Mouse (Mus musculus): Measurements from ENCODE around the gene Lrp5. TPM values are rescaled to one million over a fixed set of nuclear protein-coding genes. Genes with fewer than 3 reads are reported as not detected.
A peak's percentile ranks its signal among the peaks of the same experiment; 100 is the strongest.
"Not testable (repeated sequence)": the region's sequence is repeated elsewhere in the genome, so short reads cannot be mapped to it uniquely, and the experiment has no call there.

The Lrp5 gene
- polyA plus RNA-seq, 1 experiment from 2014 or later, result 5.4 TPM

DNA sequence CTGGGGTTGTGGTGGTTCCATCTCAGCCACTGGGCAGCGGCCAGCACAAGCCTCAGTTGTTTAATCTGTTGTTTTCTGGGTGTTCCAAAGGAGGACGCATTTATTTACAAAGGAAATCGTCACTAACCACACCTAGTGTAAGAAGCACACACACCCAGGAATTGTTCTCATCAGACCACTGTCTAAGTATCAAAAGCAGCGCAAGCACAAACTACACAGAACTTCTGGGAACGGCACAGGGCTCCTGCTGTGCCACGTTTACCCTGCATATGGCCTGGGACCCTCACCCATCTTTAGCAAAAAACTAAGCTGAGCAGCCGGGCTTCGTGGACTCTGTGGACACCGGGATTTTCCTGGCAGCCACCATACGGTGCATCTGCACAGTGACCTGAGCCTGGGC lies 17.8 kb downstream of the Lrp5 start:
- H3K27me3 ChIP-seq (replicated peaks), result no peaks in the 10 kb centered on the region
- 79% methylated on average over 10 of the region's 10 CpGs for WGBS
- peak overlapping the region; percentile 42; the same call in 1 of the 2 replicates for H3K27ac ChIP-seq
- H3K4me1 ChIP-seq (replicated peaks), result peaks cover 43% of the 10 kb centered on the region
- ATAC-seq, result no peak; the same call in 1 of the 2 replicates
- H3K4me3 ChIP-seq (replicated peaks), result no peak overlapping the region
- H3K9me3 ChIP-seq, result no peaks in the 10 kb centered on the region
- peaks cover 3% of the 10 kb centered on the region; the same call in 1 of the 2 replicates for H3K36me3 ChIP-seq
- H3K4me2 ChIP-seq (replicated peaks), result no peak overlapping the region
- H3K9ac ChIP-seq, result no peak overlapping the region

DNA sequence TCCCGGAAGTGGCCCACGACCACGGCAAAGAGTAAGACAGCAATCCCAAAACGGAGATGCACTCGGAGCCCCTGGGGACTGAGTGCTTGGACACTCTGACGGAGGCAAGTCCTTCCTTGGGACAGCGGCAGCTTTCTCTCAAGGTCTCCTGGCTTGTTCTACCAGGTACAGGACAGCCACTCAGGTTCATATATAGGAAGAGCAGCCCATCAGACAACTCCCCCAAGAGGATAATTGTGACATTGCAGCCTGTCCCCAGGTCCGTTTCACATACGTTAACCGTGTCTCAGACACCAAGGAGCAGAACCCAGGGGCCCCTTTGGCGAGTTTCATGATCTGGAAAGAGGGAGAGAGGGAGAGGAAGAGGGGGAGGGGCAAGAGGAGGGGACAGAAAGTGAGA lies 18.4 kb downstream of the Lrp5 start:
- no peak overlapping the region for H3K4me2 ChIP-seq (replicated peaks)
- H3K4me3 ChIP-seq (replicated peaks), result no peak overlapping the region
- H3K27ac ChIP-seq, result no peak overlapping the region
- no peak for ATAC-seq
- H3K4me1 ChIP-seq (replicated peaks), result peaks cover 43% of the 10 kb centered on the region
- H3K9ac ChIP-seq, result no peak overlapping the region
- no peaks in the 10 kb centered on the region for H3K27me3 ChIP-seq (replicated peaks)
- no peaks in the 10 kb centered on the region; the same call in 1 of the 2 replicates for H3K36me3 ChIP-seq
- no peaks in the 10 kb centered on the region for H3K9me3 ChIP-seq
- 69% methylated on average over 11 of the region's 11 CpGs for WGBS

- H3K27ac ChIP-seq, result no peak overlapping the region
Measured at GRCm38 (mm10) chr19:3667155-3667895, 19.0 kb downstream of the Lrp5 start.

GRCm38 (mm10) chr19:3666632-3667031 lies 19.7 kb downstream of the Lrp5 start:
- no peak for ATAC-seq
- Histone ChIP-seq H3K27ac (peak overlapping the region; percentile 20; the same call in 1 of the 2 replicates), H3K4me3 (replicated peaks) (no peak overlapping the region), H3K27me3 (replicated peaks) (no peaks in the 10 kb centered on the region), H3K9ac (no peak overlapping the region), H3K4me1 (replicated peaks) (peaks cover 43% of the 10 kb centered on the region), H3K36me3 (no peaks in the 10 kb centered on the region), H3K4me2 (replicated peaks) (no peak overlapping the region), H3K9me3 (no peaks in the 10 kb centered on the region)
- 81% methylated on average over 2 of the region's 2 CpGs for WGBS

More at GRCm38 (mm10) chr19:3667155-3667895, 19.0 kb downstream of the Lrp5 start:
- 71% methylated on average over 6 of the region's 6 CpGs for WGBS
- peaks cover 43% of the 10 kb centered on the region for H3K4me1 ChIP-seq (replicated peaks)
- H3K27me3 ChIP-seq (replicated peaks), result no peaks in the 10 kb centered on the region
- H3K4me3 ChIP-seq (replicated peaks), result no peak overlapping the region
- no peak overlapping the region for H3K9ac ChIP-seq
- H3K36me3 ChIP-seq, result no peaks in the 10 kb centered on the region
- H3K4me2 ChIP-seq (replicated peaks), result no peak overlapping the region
- ATAC-seq, result no peak
- no peaks in the 10 kb centered on the region for H3K9me3 ChIP-seq

DNA sequence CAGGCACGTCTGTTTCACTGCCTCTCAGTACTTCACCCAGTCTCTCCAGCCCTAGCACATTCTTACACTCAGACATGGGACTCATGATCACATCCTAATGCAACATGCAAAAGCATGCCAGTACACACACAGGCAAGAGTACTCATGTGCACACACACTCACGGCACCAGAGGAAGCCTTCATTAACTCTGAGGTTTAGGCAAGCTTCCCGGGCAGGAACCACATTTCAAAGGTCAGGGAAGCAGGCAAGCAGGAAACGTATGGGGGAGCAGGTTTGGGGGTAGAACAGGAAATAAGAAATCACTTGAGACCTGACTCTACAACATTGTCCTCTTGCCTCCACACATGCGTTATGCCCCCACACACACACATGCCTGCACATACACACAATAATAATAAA lies 20.9 kb downstream of the Lrp5 start:
- Histone ChIP-seq H3K9ac (no peak overlapping the region), H3K4me1 (replicated peaks) (peaks cover 43% of the 10 kb centered on the region), H3K4me2 (replicated peaks) (no peak overlapping the region), H3K4me3 (replicated peaks) (no peak overlapping the region), H3K36me3 (no peaks in the 10 kb centered on the region), H3K27me3 (replicated peaks) (no peaks in the 10 kb centered on the region), H3K9me3 (no peaks in the 10 kb centered on the region), H3K27ac (peak overlapping the region; percentile 20; the same call in 1 of the 2 replicates)
- WGBS, result 31% methylated on average over 5 of the region's 5 CpGs
- no peak for ATAC-seq

GRCm38 (mm10) chr19:3657947-3658346 lies 28.4 kb downstream of the Lrp5 start:
- Histone ChIP-seq H3K4me3 (replicated peaks) (no peak overlapping the region), H3K9me3 (no peaks in the 10 kb centered on the region), H3K36me3 (peaks cover 20% of the 10 kb centered on the region), H3K9ac (no peak overlapping the region), H3K27me3 (replicated peaks) (no peaks in the 10 kb centered on the region), H3K4me2 (replicated peaks) (no peak overlapping the region), H3K4me1 (replicated peaks) (no peaks in the 10 kb centered on the region), H3K27ac (no peak overlapping the region)
- no peak for ATAC-seq
- WGBS, result 97% methylated on average over 4 of the region's 4 CpGs

- H3K9ac ChIP-seq; H3K27me3 ChIP-seq (replicated peaks); ATAC-seq; H3K27ac ChIP-seq; H3K4me1 ChIP-seq (replicated peaks); H3K9me3 ChIP-seq; H3K4me2 ChIP-seq (replicated peaks); H3K4me3 ChIP-seq (replicated peaks): not testable (repeated sequence)
- peaks cover 24% of the 10 kb centered on the region for H3K36me3 ChIP-seq
- over 99% methylated on average over 4 of the region's 4 CpGs for WGBS
Measured at GRCm38 (mm10) chr19:3657065-3657464, 29.3 kb downstream of the Lrp5 start.

GRCm38 (mm10) chr19:3656144-3656543 lies 30.2 kb downstream of the Lrp5 start:
- Histone ChIP-seq H3K9me3 (no peaks in the 10 kb centered on the region), H3K36me3 (peaks cover 33% of the 10 kb centered on the region), H3K4me1 (replicated peaks) (no peaks in the 10 kb centered on the region), H3K9ac (no peak overlapping the region), H3K27ac (no peak overlapping the region), H3K27me3 (replicated peaks) (no peaks in the 10 kb centered on the region), H3K4me2 (replicated peaks) (no peak overlapping the region), H3K4me3 (replicated peaks) (no peak overlapping the region)
- 54% methylated on average over 1 of the region's 1 CpGs for WGBS
- no peak for ATAC-seq

DNA sequence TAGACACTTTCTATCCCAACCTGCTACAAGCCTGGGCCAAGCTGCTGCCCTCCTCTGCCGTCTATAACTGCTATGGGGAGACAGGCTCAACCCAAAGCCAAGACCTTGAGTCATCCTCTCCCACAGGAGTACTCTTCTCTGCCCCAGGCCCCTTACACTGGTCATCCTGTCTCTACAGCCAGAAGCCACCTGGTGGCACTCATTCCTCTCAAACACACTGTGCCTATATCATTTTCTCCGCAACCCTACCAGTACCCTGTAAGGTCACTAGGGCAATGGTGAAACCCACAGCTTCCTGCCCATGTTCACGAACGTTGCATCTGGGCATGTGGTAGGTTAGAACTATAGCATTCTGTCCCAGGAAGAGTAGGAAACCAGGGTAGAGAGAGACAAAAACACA lies 31.4 kb downstream of the Lrp5 start:
- WGBS, result 80% methylated on average over 4 of the region's 4 CpGs
- H3K4me3 ChIP-seq (replicated peaks), result no peak overlapping the region
- H3K4me1 ChIP-seq (replicated peaks), result no peaks in the 10 kb centered on the region
- no peak overlapping the region for H3K27ac ChIP-seq
- no peak for ATAC-seq
- peaks cover 40% of the 10 kb centered on the region for H3K36me3 ChIP-seq
- H3K9ac ChIP-seq, result no peak overlapping the region
- H3K9me3 ChIP-seq, result no peaks in the 10 kb centered on the region
- H3K27me3 ChIP-seq (replicated peaks), result no peaks in the 10 kb centered on the region
- no peak overlapping the region for H3K4me2 ChIP-seq (replicated peaks)

DNA sequence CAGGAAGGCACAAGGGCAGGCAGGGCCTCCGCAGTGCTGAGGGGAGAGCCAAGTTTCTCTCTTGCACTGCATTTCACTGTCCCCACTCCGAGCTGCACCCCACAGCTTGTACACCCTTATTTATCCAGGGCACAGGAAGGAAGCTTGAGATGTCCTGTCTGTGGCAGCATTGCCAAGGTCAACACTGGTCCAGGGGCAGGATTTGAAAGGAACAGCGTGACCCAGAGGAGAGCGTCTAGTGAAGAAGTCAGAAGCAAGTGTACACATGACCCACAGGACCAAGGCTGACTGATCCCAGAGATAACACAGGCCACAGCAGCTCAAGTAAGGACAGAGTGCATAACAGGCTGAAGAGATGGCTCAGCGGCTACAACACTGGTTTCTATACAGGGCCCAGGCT lies 32.3 kb downstream of the Lrp5 start:
- Histone ChIP-seq H3K9ac (no peak overlapping the region), H3K27ac (no peak overlapping the region; the same call in 1 of the 2 replicates), H3K4me1 (replicated peaks) (0 out of 2 replicates have a peak, but pooled peaks cover 4% of the 10 kb centered on the region), H3K4me3 (replicated peaks) (no peak overlapping the region), H3K36me3 (peaks cover 37% of the 10 kb centered on the region), H3K27me3 (replicated peaks) (no peaks in the 10 kb centered on the region), H3K4me2 (replicated peaks) (no peak overlapping the region), H3K9me3 (no peaks in the 10 kb centered on the region)
- 84% methylated on average over 5 of the region's 5 CpGs for WGBS
- ATAC-seq, result no peak

DNA sequence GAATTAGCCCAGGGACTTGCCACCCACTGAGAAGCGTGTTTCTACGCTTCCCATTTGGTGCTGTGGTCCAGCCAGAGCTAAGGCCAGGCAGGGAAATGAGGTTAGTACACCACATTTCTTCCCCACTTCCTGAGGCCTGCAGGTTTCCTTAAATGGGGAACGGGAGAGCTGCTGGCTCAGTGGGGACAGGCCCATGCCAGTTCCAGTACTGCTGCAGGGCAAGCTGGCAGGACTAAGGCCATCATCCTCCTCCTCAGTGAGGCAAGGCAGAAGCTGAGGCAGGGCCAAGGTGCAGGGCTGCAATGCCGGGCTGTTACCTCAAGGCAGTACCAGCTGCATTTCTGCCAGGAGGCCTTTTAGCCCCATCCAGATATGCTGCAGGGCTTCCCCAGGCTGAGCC lies 32.9 kb downstream of the Lrp5 start:
- Histone ChIP-seq H3K27ac (no peak overlapping the region; the same call in 1 of the 2 replicates), H3K27me3 (replicated peaks) (no peaks in the 10 kb centered on the region), H3K4me2 (replicated peaks) (no peak overlapping the region), H3K4me3 (replicated peaks) (no peak overlapping the region), H3K4me1 (replicated peaks) (0 out of 2 replicates have a peak, but pooled peaks cover 4% of the 10 kb centered on the region), H3K36me3 (peaks cover 31% of the 10 kb centered on the region), H3K9me3 (no peaks in the 10 kb centered on the region), H3K9ac (no peak overlapping the region)
- no peak for ATAC-seq
- 82% methylated on average over 4 of the region's 4 CpGs for WGBS

DNA sequence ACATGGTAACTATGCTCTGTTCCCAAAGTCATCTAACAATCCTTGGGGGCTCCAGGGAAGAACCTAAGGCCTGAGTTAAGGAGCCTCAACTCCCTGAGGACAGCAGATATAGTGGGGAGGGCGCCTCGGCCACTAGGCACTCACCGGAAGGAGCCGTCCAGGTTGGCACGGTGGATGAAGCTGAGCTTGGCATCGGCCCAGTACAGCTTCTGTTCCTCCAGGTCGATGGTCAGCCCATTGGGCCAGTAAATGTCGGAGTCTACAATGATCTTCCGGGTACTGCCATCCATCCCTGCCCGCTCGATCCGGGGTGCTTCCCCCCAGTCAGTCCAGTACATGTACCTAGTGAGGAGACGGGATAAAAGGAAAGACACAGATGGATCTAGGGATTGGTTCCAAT lies 34.4 kb downstream of the Lrp5 start:
- no peak overlapping the region for H3K4me2 ChIP-seq (replicated peaks)

DNA sequence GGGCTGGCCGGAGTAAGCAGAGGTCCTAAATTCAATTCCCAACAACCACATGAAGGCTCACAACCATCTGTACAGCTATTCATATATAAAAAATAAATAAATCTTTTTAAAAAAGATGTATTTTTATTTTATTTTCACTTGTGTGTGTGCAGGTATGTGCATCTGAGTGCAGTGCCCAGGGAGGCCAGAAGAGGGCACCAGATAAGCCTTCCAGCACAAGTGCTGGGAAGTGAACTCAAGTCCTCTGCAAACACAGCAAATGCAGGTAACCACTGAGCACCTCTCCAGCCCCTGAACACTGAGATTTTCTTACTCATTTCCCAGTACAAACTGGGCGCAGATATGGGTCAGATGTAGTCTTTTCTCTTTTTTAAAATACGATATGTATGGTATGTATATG lies 35.1 kb downstream of the Lrp5 start:
- H3K27me3 ChIP-seq (replicated peaks), result no peaks in the 10 kb centered on the region
- ATAC-seq, result no peak
- WGBS, result 96% methylated on average over 3 of the region's 3 CpGs
- peaks cover 30% of the 10 kb centered on the region for H3K36me3 ChIP-seq
- no peaks in the 10 kb centered on the region for H3K9me3 ChIP-seq
- no peak overlapping the region for H3K27ac ChIP-seq
- no peak overlapping the region for H3K4me3 ChIP-seq (replicated peaks)
- 0 out of 2 replicates have a peak, but pooled peaks cover 4% of the 10 kb centered on the region for H3K4me1 ChIP-seq (replicated peaks)
- no peak overlapping the region for H3K4me2 ChIP-seq (replicated peaks)
- no peak overlapping the region for H3K9ac ChIP-seq

More for the DNA sequence above, 34.4 kb downstream of the Lrp5 start:
- H3K4me3 ChIP-seq (replicated peaks), result no peak overlapping the region
- WGBS, result 95% methylated on average over 13 of the region's 13 CpGs
- peaks cover 27% of the 10 kb centered on the region for H3K36me3 ChIP-seq
- ATAC-seq, result no peak
- H3K4me1 ChIP-seq (replicated peaks), result 0 out of 2 replicates have a peak, but pooled peaks cover 4% of the 10 kb centered on the region
- no peak overlapping the region for H3K27ac ChIP-seq
- no peaks in the 10 kb centered on the region for H3K9me3 ChIP-seq
- H3K9ac ChIP-seq, result no peak overlapping the region
- no peaks in the 10 kb centered on the region for H3K27me3 ChIP-seq (replicated peaks)

Data from intestine, embryonic 15.5 days (tissue).